Mouse (Mus musculus): ENCODE measurements at regions not wholly inside any gene's neighbourhood (a gene's known extent, or its start where the extent isn't known, plus 50 kb on each side); places are given as distances from the start of the nearest gene placed in this dataset.
"Not testable (repeated sequence)": the region's sequence is repeated elsewhere in the genome, so short reads cannot be mapped to it uniquely, and the experiment has no call there.

- H3K4me3 ChIP-seq, result peak overlapping the region; percentile 30
- peaks cover 20% of the 10 kb centered on the region for H3K4me1 ChIP-seq
- H3K9me3 ChIP-seq; H3K36me3 ChIP-seq (replicated peaks); DNase-seq (ENCODE audit: extremely low spot score, low spot score); H3K27ac ChIP-seq: not testable (repeated sequence)
- 60% methylated on average over 22 of the region's 42 CpGs for WGBS
- peaks cover 23% of the 10 kb centered on the region for H3K27me3 ChIP-seq (ENCODE audit: poor library complexity, severe bottlenecking)
Measured at GRCm38 (mm10) chr5:133842059-133842706, 257.3 kb upstream of the Castor2 start.

- WGBS, result 73% methylated on average over 5 of the region's 5 CpGs
- Histone ChIP-seq H3K4me3 (no peak overlapping the region), H3K36me3 (replicated peaks) (no peaks in the 10 kb centered on the region), H3K4me1 (peaks cover 10% of the 10 kb centered on the region; the same call in 1 of the 2 replicates), H3K27me3 (ENCODE audit: poor library complexity, severe bottlenecking) (peaks cover 15% of the 10 kb centered on the region), H3K9me3 (no peaks in the 10 kb centered on the region), H3K27ac (no peak overlapping the region)
- no peak for DNase-seq (ENCODE audit: extremely low spot score, low spot score)
Measured at GRCm38 (mm10) chr5:133838286-133838685, 261.2 kb upstream of the Castor2 start.

- H3K36me3 ChIP-seq (replicated peaks), result no peaks in the 10 kb centered on the region
- no peaks in the 10 kb centered on the region for H3K9me3 ChIP-seq
- H3K27ac ChIP-seq, result no peak overlapping the region
- no peak overlapping the region for H3K4me3 ChIP-seq
- H3K4me1 ChIP-seq, result peaks cover 6% of the 10 kb centered on the region; the same call in 1 of the 2 replicates
- H3K27me3 ChIP-seq (ENCODE audit: poor library complexity, severe bottlenecking), result no peaks in the 10 kb centered on the region
- 92% methylated on average over 7 of the region's 7 CpGs for WGBS
- no peak for DNase-seq (ENCODE audit: extremely low spot score, low spot score)
Measured at GRCm38 (mm10) chr5:133833217-133833616, 266.3 kb upstream of the Castor2 start.

- H3K4me3 ChIP-seq, result no peak overlapping the region
- no peaks in the 10 kb centered on the region for H3K36me3 ChIP-seq (replicated peaks)
- no peak for DNase-seq (ENCODE audit: extremely low spot score, low spot score)
- no peaks in the 10 kb centered on the region for H3K9me3 ChIP-seq
- no peaks in the 10 kb centered on the region for H3K27me3 ChIP-seq (ENCODE audit: poor library complexity, severe bottlenecking)
- no peak overlapping the region for H3K27ac ChIP-seq
- H3K4me1 ChIP-seq, result peaks cover 16% of the 10 kb centered on the region
- WGBS, result 93% methylated on average over 13 of the region's 13 CpGs
Measured at GRCm38 (mm10) chr5:133828226-133828625, 271.3 kb upstream of the Castor2 start.

GRCm38 (mm10) chr5:133823871-133824270, 275.6 kb upstream of the Castor2 start:
- Histone ChIP-seq H3K36me3 (replicated peaks) (no peaks in the 10 kb centered on the region), H3K27ac (no peak overlapping the region), H3K27me3 (ENCODE audit: poor library complexity, severe bottlenecking) (no peaks in the 10 kb centered on the region), H3K4me3 (no peak overlapping the region), H3K9me3 (no peaks in the 10 kb centered on the region), H3K4me1 (peaks cover 44% of the 10 kb centered on the region)
- whole genome bisulfite sequencing, result 68% methylated on average over 3 of the region's 3 CpGs
- DNase-seq (ENCODE audit: extremely low spot score, low spot score), result no peak

GRCm38 (mm10) chr5:133821273-133821672, 278.2 kb upstream of the Castor2 start:
- H3K36me3 ChIP-seq (replicated peaks), result no peaks in the 10 kb centered on the region
- peaks cover 49% of the 10 kb centered on the region for H3K4me1 ChIP-seq
- 27% methylated on average over 3 of the region's 3 CpGs for WGBS
- no peak overlapping the region for H3K4me3 ChIP-seq
- DNase-seq (ENCODE audit: extremely low spot score, low spot score), result peak; percentile 65
- H3K9me3 ChIP-seq, result no peaks in the 10 kb centered on the region
- peak overlapping the region; percentile 86 for H3K27ac ChIP-seq
- no peaks in the 10 kb centered on the region for H3K27me3 ChIP-seq (ENCODE audit: poor library complexity, severe bottlenecking)

- no peaks in the 10 kb centered on the region for H3K9me3 ChIP-seq
- no peak for DNase-seq (ENCODE audit: extremely low spot score, low spot score)
- H3K4me3 ChIP-seq, result no peak overlapping the region
- H3K27ac ChIP-seq, result no peak overlapping the region
- no peaks in the 10 kb centered on the region for H3K27me3 ChIP-seq (ENCODE audit: poor library complexity, severe bottlenecking)
- WGBS, result 93% methylated on average over 5 of the region's 5 CpGs
- H3K36me3 ChIP-seq (replicated peaks), result no peaks in the 10 kb centered on the region
- H3K4me1 ChIP-seq, result peaks cover 21% of the 10 kb centered on the region
Measured at GRCm38 (mm10) chr5:133815462-133815861, 284.0 kb upstream of the Castor2 start.

- H3K27ac ChIP-seq, result no peak overlapping the region
- H3K36me3 ChIP-seq (replicated peaks), result no peaks in the 10 kb centered on the region
- DNase-seq (ENCODE audit: extremely low spot score, low spot score), result no peak
- H3K9me3 ChIP-seq, result no peaks in the 10 kb centered on the region
- no peaks in the 10 kb centered on the region for H3K27me3 ChIP-seq (ENCODE audit: poor library complexity, severe bottlenecking)
- no peak overlapping the region for H3K4me3 ChIP-seq
- WGBS, result 76% methylated on average over 6 of the region's 6 CpGs
- H3K4me1 ChIP-seq, result peaks cover 21% of the 10 kb centered on the region
Measured at GRCm38 (mm10) chr5:133814436-133814835, 285.1 kb upstream of the Castor2 start.

GRCm38 (mm10) chr5:133812216-133812615, 287.3 kb upstream of the Castor2 start:
- peaks cover 8% of the 10 kb centered on the region for H3K4me1 ChIP-seq
- no peaks in the 10 kb centered on the region for H3K27me3 ChIP-seq (ENCODE audit: poor library complexity, severe bottlenecking)
- H3K27ac ChIP-seq, result no peak overlapping the region
- DNase-seq (ENCODE audit: extremely low spot score, low spot score), result no peak
- no peak overlapping the region for H3K4me3 ChIP-seq
- H3K36me3 ChIP-seq (replicated peaks), result no peaks in the 10 kb centered on the region
- 68% methylated on average over 6 of the region's 6 CpGs for WGBS
- H3K9me3 ChIP-seq, result no peaks in the 10 kb centered on the region

- no peaks in the 10 kb centered on the region for H3K9me3 ChIP-seq
- H3K27me3 ChIP-seq (ENCODE audit: poor library complexity, severe bottlenecking), result no peaks in the 10 kb centered on the region
- no peak overlapping the region for H3K4me3 ChIP-seq
- H3K27ac ChIP-seq, result peak overlapping the region; percentile 16; the same call in 1 of the 2 replicates
- WGBS, result 70% methylated on average over 7 of the region's 7 CpGs
- no peaks in the 10 kb centered on the region for H3K36me3 ChIP-seq (replicated peaks)
- DNase-seq (ENCODE audit: extremely low spot score, low spot score), result no peak
- H3K4me1 ChIP-seq, result peaks cover 5% of the 10 kb centered on the region; the same call in 1 of the 2 replicates
Measured at GRCm38 (mm10) chr5:133806891-133807290, 292.6 kb upstream of the Castor2 start.

- DNase-seq (ENCODE audit: extremely low spot score, low spot score), result no peak
- H3K9me3 ChIP-seq, result no peaks in the 10 kb centered on the region; the same call in 1 of the 2 replicates
- peaks cover 1% of the 10 kb centered on the region; the same call in 1 of the 2 replicates for H3K4me1 ChIP-seq
- H3K27ac ChIP-seq, result no peak overlapping the region
- WGBS, result 84% methylated on average over 3 of the region's 3 CpGs
- no peaks in the 10 kb centered on the region for H3K27me3 ChIP-seq (ENCODE audit: poor library complexity, severe bottlenecking)
- H3K36me3 ChIP-seq (replicated peaks), result no peaks in the 10 kb centered on the region
- H3K4me3 ChIP-seq, result no peak overlapping the region
Measured at GRCm38 (mm10) chr5:133802001-133802400, 297.5 kb upstream of the Castor2 start.

- 44% methylated on average over 3 of the region's 3 CpGs for WGBS
- Histone ChIP-seq H3K36me3 (replicated peaks) (no peaks in the 10 kb centered on the region), H3K27ac (no peak overlapping the region), H3K9me3 (no peaks in the 10 kb centered on the region; the same call in 1 of the 2 replicates), H3K4me3 (no peak overlapping the region), H3K4me1 (no peaks in the 10 kb centered on the region), H3K27me3 (ENCODE audit: poor library complexity, severe bottlenecking) (no peaks in the 10 kb centered on the region)
- DNase-seq (ENCODE audit: extremely low spot score, low spot score), result no peak
Measured at GRCm38 (mm10) chr5:133795638-133796037, 303.9 kb upstream of the Castor2 start.

GRCm38 (mm10) chr5:133790726-133791125, 308.8 kb upstream of the Castor2 start:
- no peak for DNase-seq (ENCODE audit: extremely low spot score, low spot score)
- Histone ChIP-seq H3K27me3 (ENCODE audit: poor library complexity, severe bottlenecking) (no peaks in the 10 kb centered on the region), H3K27ac (no peak overlapping the region), H3K36me3 (replicated peaks) (no peaks in the 10 kb centered on the region), H3K4me1 (0 out of 2 replicates have a peak, but pooled peaks cover 1% of the 10 kb centered on the region), H3K9me3 (no peaks in the 10 kb centered on the region), H3K4me3 (no peak overlapping the region)
- WGBS, result 83% methylated on average over 6 of the region's 6 CpGs

Measured in forebrain, embryonic 10.5 days (tissue).